Mouse (Mus musculus) ovary, postnatal 36 days (tissue): ENCODE data around the gene Hoxc12.
A peak's percentile ranks its signal among the peaks of the same experiment; 100 is the strongest.

Experiments used
- DNase-seq: peaks from one replicate; pipeline ENCODE4 v3.0.0; 2022; ENCODE audit warnings: low spot score, mixed read lengths

Gene Hoxc12

GRCm38 (mm10) chr15:102963671-102964640 lies 27.4 kb downstream of the Hoxc12 start:
- DNase-seq, result peak; percentile 34

GRCm38 (mm10) chr15:102965003-102965891 lies 28.7 kb downstream of the Hoxc12 start:
- no peak for DNase-seq

DNA sequence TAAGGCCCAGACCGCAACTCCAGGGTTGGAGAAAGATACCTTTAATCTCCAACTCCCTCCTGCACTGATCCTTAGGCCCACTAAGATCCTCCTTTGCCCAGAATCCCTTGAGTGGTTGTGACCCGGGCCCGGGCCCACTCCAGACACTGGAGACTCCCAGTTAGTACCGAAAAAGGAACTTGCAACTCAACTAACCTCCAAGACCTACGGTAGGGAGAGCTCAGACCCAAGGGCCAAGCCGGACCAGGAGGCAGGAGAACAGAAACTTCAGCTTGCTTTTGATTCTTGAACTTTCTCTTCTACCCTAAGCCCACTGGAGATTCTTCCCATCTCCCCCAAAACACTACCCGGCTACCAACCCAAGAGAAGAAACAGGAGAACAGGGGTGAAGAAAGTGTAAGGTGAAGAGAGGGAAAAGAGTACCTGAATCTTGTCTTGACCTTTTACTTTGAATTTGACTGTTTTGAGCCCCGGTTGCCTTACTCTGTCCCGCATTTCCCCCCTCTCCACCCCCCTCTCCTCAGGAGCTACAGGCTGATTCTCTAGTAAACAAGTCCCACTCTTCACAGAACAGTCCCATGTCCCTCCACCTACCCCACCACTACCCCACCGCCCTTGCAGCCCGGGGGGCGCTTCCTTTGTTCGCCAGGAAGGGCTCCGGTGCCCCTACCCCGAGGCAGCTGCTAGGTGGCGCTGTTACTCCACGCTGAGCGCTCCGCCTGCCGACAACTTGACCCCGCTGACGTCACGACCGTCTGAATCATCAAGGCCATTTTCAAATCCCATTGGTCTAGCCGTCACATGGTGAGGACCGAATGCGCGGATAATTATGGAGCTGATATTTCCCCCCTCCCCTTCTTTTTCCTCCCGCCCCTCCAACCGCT lies 29.6 kb downstream of the Hoxc12 start:
- DNase-seq, result peak; percentile 80

- DNase-seq, result no peak
These were observed 30.3 kb downstream of the Hoxc12 start, which contains the start of gene Hoxc10 for GRCm38 (mm10) chr15:102966776-102967311. Gene Hoxc10 (plus strand): TSS chr15:102966796.

GRCm38 (mm10) chr15:102967312-102967510 lies 30.7 kb downstream of the Hoxc12 start, which contains the start of gene Hoxc5:
Gene Hoxc5 (plus strand): TSS chr15:102967443.
- no peak for DNase-seq

- DNase-seq, result no peak
These were observed 31.2 kb downstream of the Hoxc12 start for GRCm38 (mm10) chr15:102967511-102968397.

GRCm38 (mm10) chr15:102969296-102969695 lies 32.7 kb downstream of the Hoxc12 start:
- DNase-seq, result no peak

DNA sequence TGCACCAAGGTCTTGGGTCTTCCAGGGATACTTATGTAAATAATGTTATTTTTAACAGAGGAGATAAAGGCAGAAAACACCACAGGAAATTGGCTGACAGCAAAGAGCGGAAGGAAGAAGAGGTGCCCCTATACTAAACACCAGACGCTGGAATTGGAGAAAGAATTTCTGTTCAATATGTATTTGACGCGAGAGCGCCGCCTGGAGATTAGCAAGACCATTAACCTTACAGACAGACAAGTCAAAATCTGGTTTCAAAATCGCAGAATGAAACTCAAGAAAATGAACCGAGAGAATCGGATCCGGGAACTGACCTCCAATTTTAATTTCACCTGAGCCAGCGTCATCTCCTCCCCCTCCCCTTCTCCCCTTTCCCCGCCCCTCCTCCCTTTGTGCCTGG lies 34.2 kb downstream of the Hoxc12 start:
- DNase-seq, result no peak

DNA sequence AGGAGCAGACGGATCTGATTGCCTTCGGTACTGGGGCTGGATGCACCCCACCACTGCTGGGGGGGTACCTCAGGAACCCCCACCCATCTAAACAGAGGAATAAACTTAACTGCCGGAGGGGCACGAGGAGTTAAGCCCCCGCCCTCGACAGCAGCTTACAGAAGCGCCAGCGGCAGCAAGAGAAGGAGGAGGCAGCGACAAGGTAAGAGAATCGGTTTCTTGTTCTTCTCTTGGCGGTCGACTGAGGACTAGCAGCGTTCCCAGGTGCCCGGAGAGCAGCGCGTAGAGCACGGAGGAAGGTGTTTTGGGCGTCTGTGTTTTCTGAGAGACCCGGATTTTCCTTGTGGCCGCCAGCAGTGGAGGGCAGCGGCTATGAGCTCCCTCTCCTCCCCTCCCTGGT lies 35.7 kb downstream of the Hoxc12 start:
- no peak for DNase-seq

DNA sequence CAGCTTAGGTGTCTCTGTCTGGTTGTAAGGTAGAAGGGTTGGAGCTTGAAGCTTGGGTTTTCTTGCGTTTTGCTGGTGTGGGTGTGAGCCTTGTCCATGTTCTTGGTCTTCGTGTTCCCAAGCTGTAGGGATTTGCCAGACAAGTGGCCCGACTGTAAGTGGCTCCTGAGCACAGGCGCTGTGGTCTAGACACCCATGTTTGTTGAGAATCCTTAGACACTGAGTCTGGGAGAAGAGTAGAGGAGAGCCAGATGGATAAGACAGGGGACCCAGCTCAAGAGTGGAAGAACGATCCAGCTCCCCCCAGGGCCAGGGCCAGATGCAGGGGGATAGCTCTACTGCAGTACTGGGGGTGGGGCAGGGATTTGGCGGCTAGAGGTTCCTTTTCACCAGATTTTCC lies 36.2 kb downstream of the Hoxc12 start:
- no peak for DNase-seq

GRCm38 (mm10) chr15:102975034-102975433 lies 38.5 kb downstream of the Hoxc12 start:
- DNase-seq, result no peak

DNA sequence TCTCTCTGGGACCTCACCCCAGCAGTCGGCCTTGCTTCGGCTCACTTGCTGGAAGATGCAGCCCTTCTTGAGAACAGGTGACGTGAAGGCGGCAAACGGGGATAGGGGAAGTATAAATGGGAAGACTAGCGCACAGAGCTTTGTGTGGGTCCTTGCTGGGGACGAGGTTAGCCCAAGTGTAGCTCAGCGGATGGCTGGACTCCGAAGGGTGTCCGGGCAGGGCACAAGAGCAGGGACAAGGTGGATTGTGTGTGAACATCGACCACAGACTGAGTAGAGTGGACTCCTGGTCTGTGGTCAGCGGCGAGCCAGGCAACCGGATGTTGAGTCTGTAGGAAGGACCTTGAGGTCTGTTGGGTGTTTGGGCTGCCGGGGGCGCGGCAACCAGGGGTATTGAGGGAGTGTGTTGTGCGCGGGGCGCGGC lies 39.1 kb downstream of the Hoxc12 start:
- DNase-seq, result peak; percentile 33

GRCm38 (mm10) chr15:102976171-102976570 lies 39.6 kb downstream of the Hoxc12 start, which contains the start of gene Hoxc9:
Gene Hoxc9 (plus strand): TSS chr15:102976439.
- no peak for DNase-seq

DNA sequence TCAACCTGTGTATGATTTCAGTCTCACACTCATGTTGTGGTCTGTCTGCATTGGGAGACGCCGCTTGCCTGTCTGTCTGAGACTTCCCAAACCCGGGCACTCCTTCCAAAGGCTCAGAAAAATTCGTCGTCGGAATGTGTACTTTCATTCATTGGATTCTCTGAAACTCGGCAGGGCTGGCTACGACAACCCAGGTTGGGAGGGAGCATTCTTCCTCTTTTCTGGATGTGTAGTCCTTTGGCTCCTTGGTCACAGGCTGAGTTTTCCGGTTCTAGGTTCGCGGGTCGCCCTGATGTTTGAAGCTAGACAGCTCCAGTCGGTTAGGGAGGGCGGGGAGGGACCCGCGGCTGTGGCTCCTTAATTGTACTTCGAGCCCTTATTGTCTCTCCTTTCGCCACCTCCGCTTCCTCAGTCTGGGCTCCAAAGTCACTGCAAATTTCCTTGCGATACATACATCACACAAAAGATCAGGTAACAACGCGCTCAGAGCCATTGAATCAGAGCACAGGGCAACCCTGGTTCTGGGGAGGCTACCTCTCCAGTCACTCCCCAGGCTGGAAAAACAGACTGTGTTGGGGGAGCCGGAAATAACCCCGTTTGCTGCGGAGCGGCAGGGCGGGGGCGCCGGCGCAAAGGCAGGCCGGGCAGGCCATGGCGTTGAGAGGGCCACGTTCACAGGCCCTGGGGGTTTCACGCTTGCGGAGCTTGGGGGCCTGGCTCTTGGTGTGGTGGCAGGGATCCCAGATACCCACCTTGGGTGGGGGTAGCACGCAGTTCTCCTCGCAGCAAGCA lies 40.3 kb downstream of the Hoxc12 start:
- DNase-seq, result peak; percentile 39

DNA sequence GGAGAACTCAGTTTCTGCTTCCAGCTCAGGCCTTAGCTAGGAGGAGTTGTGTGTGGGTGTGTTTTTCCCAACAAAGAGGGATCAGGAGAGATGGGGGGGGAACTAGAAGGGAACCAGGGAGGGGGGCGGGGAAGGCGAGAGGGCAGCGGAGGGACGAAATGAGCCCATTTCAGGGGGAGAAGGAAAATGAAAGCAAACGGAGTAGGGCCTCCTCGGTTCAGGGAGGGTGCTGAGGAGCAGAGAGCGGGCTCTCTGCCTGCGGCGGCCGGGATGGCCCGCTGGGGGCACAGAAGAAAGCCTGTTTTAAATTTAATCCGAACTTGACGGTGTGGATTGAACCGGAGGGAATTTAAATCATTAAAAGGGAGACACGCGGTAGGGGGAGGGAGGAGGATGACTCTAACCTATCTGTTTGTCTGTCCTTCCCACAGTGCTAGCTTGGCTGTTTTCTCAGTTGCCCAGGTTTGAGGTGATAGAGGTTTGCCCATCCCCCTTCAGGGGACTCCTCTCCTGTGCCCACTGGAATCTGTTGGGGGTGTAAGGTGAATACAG lies 40.9 kb downstream of the Hoxc12 start:
- DNase-seq, result no peak

- DNase-seq, result no peak
These were observed 42.3 kb downstream of the Hoxc12 start for GRCm38 (mm10) chr15:102978615-102979515.

GRCm38 (mm10) chr15:102979936-102980335 lies 43.4 kb downstream of the Hoxc12 start:
- DNase-seq, result no peak

GRCm38 (mm10) chr15:102980352-102980751 lies 43.8 kb downstream of the Hoxc12 start:
- DNase-seq, result no peak
